Mouse (Mus musculus): ENCODE data around the gene Gemin5. TPM values are rescaled to one million over a fixed set of nuclear protein-coding genes. Genes with fewer than 3 reads are reported as not detected.
A peak's percentile ranks its signal among the peaks of the same experiment; 100 is the strongest.
"Not testable (repeated sequence)": the region's sequence is repeated elsewhere in the genome, so short reads cannot be mapped to it uniquely, and the experiment has no call there.

Gene Gemin5
- total RNA-seq, 2 experiments from 2014 or later, result 22.2 to 22.9 TPM

DNA sequence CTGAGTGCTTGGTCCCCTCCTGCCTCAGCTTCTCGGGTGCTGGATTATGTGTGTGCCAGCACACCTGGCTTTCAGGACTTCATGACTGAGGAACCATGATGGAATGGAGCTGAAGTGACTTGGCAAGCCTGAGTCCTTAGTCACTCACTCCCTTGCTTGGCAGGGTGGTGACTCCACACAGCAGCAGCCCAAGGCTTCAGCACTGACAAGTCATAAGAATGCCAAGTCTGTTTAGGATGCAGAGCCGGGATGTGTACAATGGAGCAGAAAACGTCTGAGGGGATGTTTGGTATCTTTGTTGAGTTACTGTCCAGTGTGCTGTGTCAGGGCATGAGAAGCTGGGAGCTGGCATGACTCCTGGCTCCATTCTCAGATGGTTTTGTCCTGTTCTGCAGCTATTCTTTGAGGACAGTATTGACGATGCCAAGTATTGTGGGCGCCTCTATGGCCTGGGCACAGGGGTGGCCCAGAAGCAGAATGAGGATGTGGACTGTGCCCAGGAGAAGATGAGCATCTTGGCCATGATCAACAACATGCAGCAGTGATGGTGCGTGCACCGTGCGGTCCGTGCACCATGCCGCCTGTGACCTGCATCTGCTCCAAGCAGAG, 51.2 kb downstream of the Gemin5 start:
- DNase-seq (ENCODE audit: low spot score in 2 of 2), result no peak

DNA sequence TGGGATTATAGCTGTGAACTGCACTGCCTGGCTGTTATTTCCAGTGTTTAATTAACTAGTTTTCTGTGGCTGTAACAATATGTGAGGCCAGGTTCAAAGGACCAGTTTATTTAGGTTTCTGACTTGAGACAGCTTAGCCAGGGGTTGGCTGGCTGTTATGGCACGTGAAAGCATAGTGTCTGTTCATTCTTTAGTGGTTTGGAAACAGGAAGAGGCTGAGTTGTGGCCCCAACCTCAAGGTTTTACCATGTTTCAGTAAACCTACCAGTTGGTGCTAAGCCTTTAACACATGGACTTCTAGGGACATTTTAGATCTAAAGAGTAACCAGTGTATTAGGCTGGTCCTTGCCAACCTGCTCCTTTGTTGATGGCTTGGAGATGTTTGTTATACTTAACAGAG, 51.8 kb downstream of the Gemin5 start:
- DNase-seq (ENCODE audit: low spot score in 2 of 2), result no peak

DNA sequence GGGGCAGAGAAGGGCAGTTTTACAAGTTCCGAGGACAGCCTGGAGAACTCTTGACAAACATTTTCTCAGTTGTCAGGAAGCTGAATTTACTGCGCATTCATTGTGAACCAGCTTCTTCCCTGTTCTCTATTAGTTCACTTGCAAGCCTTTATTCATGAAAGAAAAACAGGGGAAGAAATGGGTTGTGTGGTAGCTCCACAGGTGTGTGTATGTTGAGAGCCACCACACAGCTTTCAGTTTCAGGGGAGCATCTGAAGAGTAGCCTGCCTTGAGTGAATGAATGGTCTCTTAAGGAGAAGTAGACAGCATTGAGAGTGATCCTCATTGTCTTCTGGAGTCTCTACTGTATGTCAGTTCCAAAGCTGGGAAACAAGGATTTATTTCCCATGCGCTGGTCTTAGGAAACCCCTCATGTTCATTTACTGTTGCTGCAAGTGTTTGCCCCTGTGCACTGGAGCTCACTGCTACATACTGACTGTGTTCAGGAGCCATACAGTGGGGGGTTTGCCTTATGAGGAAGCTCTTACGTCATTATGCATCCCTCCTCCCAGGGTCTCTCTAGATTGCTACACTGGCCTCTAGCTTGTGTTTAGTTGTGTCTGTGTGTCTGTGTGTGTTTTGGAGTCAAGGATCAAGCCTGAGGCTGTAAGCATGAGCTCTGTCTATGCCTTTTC, 60.5 kb downstream of the Gemin5 start:
- DNase-seq (ENCODE audit: low spot score in 2 of 2), result no peak

DNA sequence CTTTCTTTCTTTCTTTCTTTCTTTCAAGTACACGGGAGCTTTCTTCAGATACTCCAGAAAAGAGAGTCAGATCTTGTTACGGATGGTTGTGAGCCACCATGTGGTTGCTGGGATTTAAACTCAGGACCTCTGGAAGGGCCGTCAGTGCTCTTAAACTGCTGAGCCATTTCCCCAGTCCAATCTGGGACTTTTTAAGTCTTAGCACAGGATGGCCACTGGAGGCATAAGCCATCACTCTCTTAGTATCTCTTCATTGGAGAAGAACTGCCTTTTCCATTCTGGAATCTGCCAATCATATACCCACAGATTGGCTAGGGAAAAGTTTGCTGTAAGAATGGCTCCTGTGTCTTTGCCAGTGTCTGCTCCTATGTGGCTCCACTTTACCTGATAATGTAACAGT, 61.3 kb downstream of the Gemin5 start:
- no peak for DNase-seq (ENCODE audit: low spot score in 2 of 2)

DNA sequence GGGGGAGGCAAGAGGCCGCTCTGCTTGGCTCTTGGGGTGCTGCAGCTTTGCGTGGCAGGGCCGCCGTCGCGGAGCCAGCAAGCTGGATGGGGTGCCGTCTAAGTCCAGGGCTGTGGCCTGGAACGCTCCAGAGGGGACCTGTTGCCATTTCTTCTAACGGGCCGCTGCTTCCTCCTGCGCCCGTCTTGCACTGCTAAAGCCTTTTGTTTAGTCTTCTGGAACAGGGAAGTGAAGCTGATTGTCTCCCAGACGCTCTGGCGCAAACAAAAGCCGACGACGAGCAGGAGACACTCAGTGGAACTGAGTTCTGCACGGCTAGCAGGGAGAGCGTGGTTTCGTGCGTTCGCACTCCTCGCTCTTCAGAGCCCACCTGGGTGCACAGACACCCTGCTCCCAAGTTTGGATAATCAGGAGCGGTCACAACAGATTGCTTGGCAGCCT, 64.0 kb downstream of the Gemin5 start:
- no peak for DNase-seq (ENCODE audit: low spot score in 2 of 2)

DNA sequence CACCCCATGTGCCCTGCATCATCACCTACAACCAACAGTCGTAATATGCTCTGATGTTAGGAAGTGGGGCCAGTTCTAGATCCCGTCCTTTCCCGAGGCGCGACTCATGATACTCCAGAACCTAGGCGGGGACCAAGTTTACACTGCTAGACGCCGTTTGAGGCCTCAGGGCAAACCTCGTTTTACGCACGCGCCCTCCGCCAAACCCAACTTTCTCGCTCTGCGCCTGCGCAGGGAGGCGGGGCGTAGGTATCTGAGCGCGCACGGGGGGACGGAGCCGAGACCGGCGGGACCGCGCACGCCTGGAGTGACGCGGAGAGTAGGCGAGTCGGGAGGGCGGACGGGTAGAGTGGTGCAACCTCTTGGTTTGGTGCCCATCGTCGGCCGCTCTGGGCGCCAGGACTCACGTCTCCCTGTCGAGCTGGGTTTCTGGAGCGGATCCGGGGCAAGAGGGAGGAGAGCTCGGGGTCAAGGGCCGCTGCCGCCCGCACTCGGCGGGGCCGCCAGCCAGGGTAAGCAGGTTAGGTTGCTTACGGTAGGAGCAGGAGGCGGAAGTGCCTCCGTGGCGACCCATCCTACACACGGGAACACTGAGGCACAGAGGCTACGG, 64.5 kb downstream of the Gemin5 start, which contains the start of gene Cnot8:
Gene Cnot8, plus strand, starts transcription at position 457 of the 610 bp plus-strand sequence.
- DNase-seq (ENCODE audit: low spot score in 2 of 2), result peak; percentile 99

DNA sequence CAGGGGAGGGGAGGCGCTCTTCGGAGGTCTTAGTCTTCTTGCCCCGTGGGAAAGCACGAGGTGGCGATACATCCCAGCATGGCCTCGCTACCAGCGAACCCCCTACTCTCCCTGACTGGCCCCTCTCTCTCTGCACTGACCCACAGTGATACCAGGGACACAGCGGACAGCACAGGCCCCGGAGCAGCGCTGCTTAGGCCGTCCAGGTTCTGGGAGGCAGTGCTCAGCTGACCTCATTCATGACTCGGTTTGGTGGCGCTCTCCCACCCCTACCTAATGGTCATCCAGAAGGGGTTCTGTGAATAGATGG, 65.0 kb downstream of the Gemin5 start:
- DNase-seq (ENCODE audit: low spot score in 2 of 2), result peak in 1 of 2 experiments; percentile 30

DNA sequence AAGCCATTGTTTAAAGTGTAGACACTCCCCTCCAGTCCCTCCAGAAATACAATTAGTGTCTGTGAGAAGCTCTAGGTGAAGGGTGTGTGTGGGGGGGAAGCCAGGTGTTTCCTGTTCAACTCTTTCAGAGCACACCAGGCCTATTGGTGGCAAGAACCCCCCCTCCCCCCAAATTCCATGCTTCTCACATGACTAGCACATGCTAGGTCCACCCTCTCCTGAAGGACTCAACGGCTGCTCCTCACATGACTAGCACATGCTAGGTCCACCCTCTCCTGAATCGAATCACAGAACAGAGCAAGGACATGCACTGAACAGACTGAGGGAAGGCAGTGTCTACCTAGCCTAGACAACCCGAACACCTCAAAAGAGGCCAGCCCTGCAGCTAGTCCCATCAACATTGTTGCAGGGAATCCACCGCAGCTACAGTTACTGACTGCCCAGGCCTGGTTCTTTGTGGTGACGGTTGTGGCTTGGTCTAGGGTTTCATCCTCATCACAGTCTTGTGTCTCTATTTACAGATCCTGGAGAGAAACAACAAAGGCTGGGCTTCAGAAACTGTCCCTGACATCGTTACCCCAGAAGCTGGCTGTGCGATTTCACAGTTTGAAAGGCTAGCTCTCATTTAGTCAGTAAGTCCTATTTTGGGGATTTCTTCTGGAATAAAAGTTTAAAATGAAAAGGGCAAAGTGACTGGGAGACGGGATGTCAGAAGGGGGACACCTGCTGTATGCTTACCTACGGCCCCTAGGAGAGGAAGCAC, 65.6 kb downstream of the Gemin5 start:
- no peak for DNase-seq (ENCODE audit: low spot score in 2 of 2)

DNA sequence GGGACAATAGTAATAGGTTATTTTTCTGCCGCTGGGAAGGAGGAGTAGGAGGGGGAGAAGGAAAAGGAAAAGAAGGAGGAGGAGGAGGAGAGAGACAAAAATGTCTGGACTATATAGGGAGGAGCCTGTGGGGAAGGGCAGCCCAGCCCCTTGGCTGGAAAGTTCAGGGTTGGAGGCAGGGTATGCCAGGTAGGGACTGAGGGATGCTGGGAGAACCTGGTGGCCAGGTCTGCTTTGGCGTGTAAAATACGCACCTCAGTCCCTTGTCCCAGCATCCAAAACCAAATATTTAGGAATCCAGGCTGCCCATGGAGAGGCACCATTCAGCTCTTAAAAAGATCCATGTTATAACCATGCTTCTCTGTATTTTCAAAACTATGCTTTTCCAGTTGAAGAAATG, 66.2 kb downstream of the Gemin5 start:
- no peak for DNase-seq (ENCODE audit: low spot score in 2 of 2)

DNA sequence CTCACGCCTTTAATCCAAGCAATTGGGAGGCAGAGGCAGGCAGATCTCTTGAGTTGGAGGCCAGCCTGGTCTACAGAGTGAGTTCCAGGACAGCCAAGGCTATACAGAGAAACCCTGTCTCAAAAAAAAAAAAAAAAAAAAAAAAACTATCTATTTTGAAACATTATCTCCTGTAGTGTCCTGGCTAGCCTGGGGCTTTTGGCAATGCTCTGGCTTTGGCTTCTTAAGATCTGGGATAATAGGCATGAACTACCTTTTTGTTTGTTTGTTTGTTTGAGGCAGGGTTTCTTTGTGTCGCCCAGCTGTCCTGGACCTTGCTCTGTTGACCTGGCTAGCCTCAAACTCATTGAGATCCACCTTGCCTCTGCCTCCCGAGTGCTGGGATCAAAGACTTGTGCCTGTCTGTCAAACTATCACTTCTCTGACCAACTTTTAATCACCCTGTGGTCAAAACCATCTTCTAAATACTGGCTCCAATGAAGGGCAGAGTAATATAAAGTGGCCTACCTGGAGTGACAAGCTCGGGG, 67.1 kb downstream of the Gemin5 start:
- DNase-seq (ENCODE audit: low spot score in 2 of 2), result no peak

DNA sequence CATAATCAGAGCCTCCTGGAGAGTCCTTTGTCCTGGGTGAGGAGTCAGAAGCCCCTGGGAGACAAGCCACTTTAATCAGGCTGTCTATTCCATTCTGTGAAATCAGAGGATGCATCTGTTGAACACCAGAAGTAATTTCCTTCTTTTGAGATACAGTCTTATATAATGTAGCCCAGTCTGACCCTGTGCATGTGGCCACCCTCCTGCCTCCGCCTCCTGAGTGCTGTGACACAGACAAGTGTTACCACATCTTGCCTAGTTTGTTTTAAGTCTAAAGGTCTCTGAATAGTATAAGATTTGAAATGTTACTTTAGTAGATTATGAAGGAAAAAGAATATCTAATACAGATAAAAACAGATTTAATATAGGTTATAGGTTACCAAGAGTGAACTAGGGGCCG, 68.3 kb downstream of the Gemin5 start:
- no peak for DNase-seq (ENCODE audit: low spot score in 2 of 2)

DNA sequence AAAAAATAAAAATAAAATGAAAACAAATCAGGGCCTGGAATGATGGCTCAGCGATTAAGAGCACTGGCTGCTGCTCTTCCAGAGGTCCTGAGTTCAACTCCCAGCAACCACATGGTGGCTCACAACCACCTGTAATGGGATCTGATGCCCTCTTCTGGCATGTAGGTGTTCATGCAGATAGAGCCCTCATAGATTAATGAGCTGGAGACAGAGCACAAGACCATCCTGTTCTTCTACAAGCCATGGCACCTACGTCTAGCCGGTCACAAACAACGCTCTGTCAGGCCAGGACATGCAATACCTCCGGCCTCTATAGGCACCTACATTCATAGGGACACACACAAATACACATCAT, 70.0 kb downstream of the Gemin5 start:
- DNase-seq (ENCODE audit: low spot score in 2 of 2), result not testable (repeated sequence)

DNA sequence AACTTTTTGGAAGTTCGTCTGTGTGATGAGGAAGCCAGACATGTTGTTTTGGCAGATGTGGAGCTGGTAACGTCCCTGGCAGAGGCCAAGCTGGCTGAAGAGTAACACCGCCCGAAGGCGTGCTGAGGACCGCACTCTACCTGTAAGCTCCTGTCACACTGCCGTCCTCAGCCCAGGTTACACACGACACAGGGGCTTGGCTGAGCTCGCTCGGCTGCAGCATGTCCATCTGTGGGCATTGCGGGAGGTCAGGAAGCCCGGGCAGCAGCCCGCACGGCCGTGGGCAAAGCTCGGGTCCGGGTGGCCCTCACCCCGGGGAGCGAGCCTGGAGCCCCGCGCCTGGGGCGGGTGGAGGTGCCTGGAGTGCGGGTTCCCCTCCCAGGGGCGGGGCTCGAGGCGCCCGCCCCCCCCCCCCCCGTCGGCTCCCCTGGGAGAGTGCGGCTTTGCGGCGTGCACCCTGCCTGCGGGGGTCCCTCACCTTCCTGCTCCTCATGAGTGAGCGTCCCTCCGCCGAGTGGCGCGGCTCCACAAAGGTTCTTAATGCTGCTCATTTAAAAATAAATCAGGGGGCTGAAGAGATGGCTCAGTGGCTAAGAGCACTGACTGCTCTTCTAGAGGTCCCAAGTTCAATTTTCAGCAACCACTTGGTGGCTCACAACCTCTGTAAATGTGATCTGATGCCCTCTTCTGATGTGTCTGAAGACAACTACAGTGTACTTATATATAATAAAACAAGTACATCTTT, 70.5 kb downstream of the Gemin5 start:
- peak; percentile 22 to 26 for DNase-seq (ENCODE audit: low spot score in 2 of 2)

DNA sequence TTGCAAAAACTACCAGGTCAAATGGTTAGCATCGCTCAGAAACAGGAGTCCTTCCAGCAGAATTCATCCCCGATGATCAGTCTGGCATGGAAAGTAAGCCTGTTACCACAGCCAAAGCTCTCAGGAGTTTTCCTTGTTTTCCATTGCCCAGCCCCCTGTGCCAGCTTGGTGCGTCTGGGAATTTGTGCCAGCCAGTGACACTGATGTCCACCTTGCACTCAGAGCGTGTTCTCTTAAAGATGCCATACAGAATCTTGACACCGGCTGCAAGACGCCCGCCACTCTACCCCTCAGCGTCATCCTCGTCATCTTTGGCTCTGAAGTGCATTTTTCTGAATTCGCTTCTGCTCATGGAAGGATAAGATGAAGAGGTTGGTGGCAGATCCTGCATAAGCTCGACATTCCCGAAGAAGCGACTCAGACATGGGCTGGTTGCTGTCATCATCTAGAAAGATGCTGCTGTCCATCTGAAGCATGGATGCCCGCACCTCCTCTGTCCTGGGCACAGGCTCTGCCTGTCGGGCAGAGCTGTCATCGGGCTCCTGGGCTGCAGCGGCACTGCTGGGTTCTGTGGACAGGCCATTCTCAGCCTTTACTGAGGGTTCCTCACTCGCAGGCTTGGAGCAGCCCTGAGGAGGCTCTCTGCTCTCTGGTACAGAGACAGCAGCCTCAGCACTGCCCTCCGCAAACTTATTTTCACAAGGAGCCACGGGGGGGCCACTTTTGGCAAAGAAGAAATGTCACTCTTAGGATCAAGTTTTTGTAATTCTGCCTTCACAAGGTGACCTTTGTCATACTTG, 71.3 kb downstream of the Gemin5 start:
- DNase-seq (ENCODE audit: low spot score in 2 of 2), result peak; percentile 17 to 27

DNA sequence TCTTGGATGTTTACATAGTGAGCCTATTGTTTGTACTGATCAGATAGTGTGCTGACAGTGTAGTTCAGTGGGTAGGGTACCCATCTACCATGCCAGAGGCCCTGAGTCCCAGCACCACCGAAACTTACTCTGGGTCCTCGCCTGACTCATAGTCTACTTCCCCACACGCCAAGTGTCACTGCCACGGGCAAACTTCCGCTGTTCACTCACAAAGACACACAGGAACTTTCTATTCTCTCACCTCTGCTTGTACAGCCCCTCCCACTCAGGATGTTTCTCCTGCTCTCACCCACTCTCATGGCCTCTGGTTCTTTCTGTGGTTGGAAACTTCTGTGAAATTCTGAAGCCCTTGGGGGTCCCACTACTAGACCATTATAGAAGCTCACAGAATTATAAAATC, 72.2 kb downstream of the Gemin5 start:
- no peak for DNase-seq (ENCODE audit: low spot score in 2 of 2)

DNA sequence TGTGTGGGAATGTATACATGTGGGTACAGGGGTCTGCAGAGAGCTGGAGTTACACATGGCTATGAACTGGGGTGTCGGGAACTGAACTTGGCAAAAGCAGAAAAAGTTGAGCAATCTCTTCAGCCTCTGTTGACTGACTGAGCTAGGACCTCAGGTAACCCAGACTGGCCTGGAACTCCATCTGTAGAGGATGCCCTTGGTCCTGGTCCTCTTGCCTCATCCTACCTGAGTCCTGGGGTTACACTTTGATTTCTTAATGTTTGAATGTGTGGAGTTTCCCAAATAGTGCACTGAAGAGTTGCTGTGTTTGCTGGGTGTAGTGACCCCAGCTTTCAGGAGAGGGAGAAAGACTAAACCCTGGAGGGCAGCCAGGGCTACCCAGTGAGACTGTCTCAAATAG, 72.8 kb downstream of the Gemin5 start:
- no peak for DNase-seq (ENCODE audit: low spot score in 2 of 2)

DNA sequence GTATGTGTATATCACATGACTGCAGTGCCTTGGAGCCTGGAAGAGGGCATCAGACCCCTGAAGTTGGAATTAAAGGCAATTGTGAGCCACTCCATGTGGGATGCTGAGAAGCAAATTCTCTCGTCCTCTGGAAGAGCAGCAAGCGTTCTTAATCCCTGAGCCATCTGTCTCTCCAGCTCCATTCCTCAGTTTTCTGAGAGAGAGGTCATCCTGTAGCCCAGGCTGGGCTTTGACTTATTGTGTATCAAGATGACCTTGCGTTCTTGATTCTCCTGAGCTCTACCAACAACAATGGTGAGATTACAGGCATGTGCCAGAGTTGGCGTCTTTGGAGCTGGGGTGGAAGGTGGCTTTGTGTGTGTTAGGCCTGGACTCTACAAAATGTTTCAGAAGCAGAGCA, 73.6 kb downstream of the Gemin5 start:
- DNase-seq (ENCODE audit: low spot score in 2 of 2), result no peak

DNA sequence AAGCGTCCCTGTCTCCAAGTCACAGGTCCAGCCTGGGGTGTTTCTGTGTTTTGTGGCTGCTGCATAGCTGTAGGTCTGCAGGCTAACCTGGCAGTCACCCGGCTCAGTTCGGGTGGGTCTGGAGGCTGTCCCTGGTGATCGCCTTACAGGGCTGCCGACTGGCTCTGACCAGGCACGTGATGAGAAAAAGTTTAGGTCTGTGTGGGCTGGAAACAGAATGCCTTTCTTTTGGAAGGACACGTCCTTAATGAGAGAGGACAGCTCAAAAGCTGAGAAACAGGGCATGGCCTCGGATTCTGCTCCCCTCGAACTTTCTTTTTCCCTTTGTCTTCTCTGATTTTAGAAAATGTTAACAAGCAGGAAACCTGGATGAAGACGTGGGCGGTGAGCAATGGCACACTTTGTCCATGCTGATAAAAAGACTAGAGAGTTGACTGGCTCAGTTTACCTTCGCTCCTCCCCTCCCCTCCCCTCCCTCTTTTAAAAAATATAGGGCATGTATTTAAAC, 75.3 kb downstream of the Gemin5 start, which contains the start of gene Gm12248:
Gene Gm12248, minus strand, starts transcription at position 114 of the 508 bp plus-strand sequence.
- DNase-seq (ENCODE audit: low spot score in 2 of 2), result peak; percentile 34 to 36

DNA sequence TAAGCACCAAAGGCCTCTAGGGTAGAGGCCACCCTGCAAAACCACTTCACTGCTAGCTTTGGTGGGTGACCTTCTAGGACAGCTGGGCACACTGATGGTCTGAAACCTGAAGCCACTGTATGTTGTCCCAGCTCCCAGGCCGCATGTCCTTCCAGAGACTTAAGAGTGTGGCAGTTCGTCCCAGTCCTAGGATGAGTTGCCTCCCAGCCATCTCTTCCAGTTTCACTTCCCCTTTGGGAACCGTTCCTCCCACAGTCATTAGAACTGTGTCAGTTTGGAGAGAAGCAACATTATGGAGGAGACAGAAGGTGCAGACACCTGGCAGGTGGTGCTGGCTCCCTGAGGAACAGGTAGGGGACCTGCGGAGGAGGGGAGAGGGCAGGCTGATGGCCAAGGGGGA, 75.8 kb downstream of the Gemin5 start:
- DNase-seq (ENCODE audit: low spot score in 2 of 2), result no peak

DNA sequence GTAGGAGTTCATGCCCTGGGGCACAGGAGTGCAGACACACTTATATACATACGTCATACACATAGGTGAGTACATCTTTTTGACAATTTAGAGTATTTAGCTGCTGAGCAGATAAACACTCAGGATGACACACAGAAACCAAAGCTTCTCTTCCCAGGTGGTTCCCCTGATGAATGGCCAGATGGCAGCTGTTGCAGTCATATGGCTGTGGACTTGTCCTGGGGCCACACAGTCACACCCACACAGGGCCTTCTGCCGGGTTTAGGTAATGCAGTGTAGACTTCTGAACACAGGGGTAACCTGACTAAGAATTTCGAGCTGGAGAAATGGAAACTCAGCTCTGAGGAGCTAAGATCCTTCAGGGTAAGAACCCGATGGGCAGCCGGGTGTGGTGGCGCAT, 86.6 kb downstream of the Gemin5 start:
- DNase-seq (ENCODE audit: low spot score in 2 of 2), result no peak
